Mouse (Mus musculus) ES-E14 (cell line): Measurements from ENCODE around the gene Kif11. TPM values are rescaled to one million over a fixed set of nuclear protein-coding genes. Genes with fewer than 3 reads are reported as not detected.

ENCODE experiments used
- DNase-seq: peaks from one replicate; pipeline ENCODE4 v3.0.0-alpha.2; 2013; ENCODE audit warnings: low read depth, low spot score
- H3K27ac ChIP-seq: 2 replicates; pipeline ENCODE4 v1.5.1; 2012; ENCODE audit warnings: low read depth, mild to moderate bottlenecking, low read length, moderate library complexity, mixed read lengths; ENCODE audit not compliant: poor library complexity, insufficient read depth, severe bottlenecking
- H3K36me3 ChIP-seq: 2 replicates; pipeline ENCODE4 v1.6.1; 2012; ENCODE audit warnings: mild to moderate bottlenecking, low read length, moderate library complexity, mixed read lengths; ENCODE audit not compliant: control insufficient read depth, poor library complexity, insufficient read depth, severe bottlenecking
- H3K4me1 ChIP-seq, 2 experiments: fragments of 150-350 bp in 1 of 2; sonication (generic) in 1 of 2; 2 replicates each; pipeline ENCODE4 v1.6.1; 2012; ENCODE audit warnings: low read length in 2 of 2, mild to moderate bottlenecking in 1 of 2, mixed read lengths in 1 of 2; ENCODE audit not compliant: control insufficient read depth in 2 of 2, insufficient read depth in 2 of 2, poor library complexity in 1 of 2
- H3K4me3 ChIP-seq, 2 experiments: fragments of 150-350 bp in 1 of 2; sonication (generic) in 1 of 2; 2 replicates each; pipeline ENCODE4 v1.5.1; 2012; ENCODE audit warnings: low read length in 2 of 2, low read depth in 1 of 2, mild to moderate bottlenecking in 1 of 2, mixed read lengths in 1 of 2; ENCODE audit not compliant: insufficient read depth in 1 of 2, poor library complexity in 1 of 2, severe bottlenecking in 1 of 2
- H3K9ac ChIP-seq: 2 replicates; pipeline ENCODE4 v1.6.1; 2012; ENCODE audit warnings: low read depth, mild to moderate bottlenecking, low read length, mixed read lengths; ENCODE audit not compliant: poor library complexity, insufficient read depth, severe bottlenecking
- H3K9me3 ChIP-seq: fragments of 150-350 bp; sonication (generic); 2 replicates; pipeline ENCODE4 v1.6.1; 2012; ENCODE audit warnings: low read depth, mild to moderate bottlenecking, low read length; ENCODE audit not compliant: control insufficient read depth, insufficient read depth
- CHD2 ChIP-seq: IDR thresholded peaks from 2 replicates; pipeline ENCODE4 v1.6.1; 2014; ENCODE audit warnings: mild to moderate bottlenecking, low read depth, low read length, inconsistent platforms
- HCFC1 ChIP-seq: IDR thresholded peaks from 2 replicates; pipeline ENCODE4 v1.6.1; 2012; ENCODE audit warnings: low read length, inconsistent platforms, borderline replicate concordance; ENCODE audit not compliant: insufficient read depth
- MAFK ChIP-seq: IDR thresholded peaks from 2 replicates; pipeline ENCODE4 v1.6.1; 2014; ENCODE audit warnings: mild to moderate bottlenecking, low read depth, low read length, inconsistent platforms; ENCODE audit not compliant: insufficient read depth
- ZC3H11A ChIP-seq: IDR thresholded peaks from 2 replicates; pipeline ENCODE4 v1.6.1; 2012; ENCODE audit warnings: low read depth, mild to moderate bottlenecking, inconsistent platforms, low read length, borderline replicate concordance
- ZNF384 ChIP-seq: IDR thresholded peaks from 2 replicates; pipeline ENCODE4 v1.6.1; 2012; ENCODE audit warnings: low read depth, low read length, inconsistent platforms
- in situ Hi-C, 2 experiments: fragments of 600-800 bp; cut with MboI; formaldehyde crosslinking; loops; one replicate each; pipeline ENCODE4 v1.15.1; 2025; ENCODE audit warnings: low sequenced_read_pairs in 2 of 2, inconsistent platforms in 1 of 2; ENCODE audit not compliant: unreplicated experiment in 2 of 2
- total RNA-seq: library from RNA; depleted of rRNA; stranded (reverse); fragments of 300-350 nt; gene quantifications from 2 replicates; pipeline ENCODE4 v1.2.3, GENCODE M21; 2012

The Kif11 gene
- total RNA-seq, 1 experiment: 59.4 TPM

- H3K9ac ChIP-seq: no peak overlapping the region; the same call in 1 of the 2 replicates
- no peak overlapping the region for H3K27ac ChIP-seq
- peaks cover 2% of the 10 kb centered on the region for H3K36me3 ChIP-seq
- no peak for TF ChIP-seq HCFC1
- DNase-seq: no peak
- no peak overlapping the region for H3K4me3 ChIP-seq
- H3K9me3 ChIP-seq: no peaks in the 10 kb centered on the region
- peaks cover 5 to 6% of the 10 kb centered on the region in 2 experiments; a peak in 2 of 4 replicates for H3K4me1 ChIP-seq
- in situ Hi-C loops: no loop called here
Observed at GRCm38 (mm10) chr19:37378816-37379215, 2.6 kb downstream of the Kif11 start.

- in situ Hi-C loops: no loop called here
- no peak overlapping the region for H3K27ac ChIP-seq
- H3K4me3 ChIP-seq: no peak overlapping the region
- H3K9me3 ChIP-seq: no peaks in the 10 kb centered on the region
- no peak for DNase-seq
- peaks cover 3 to 4% of the 10 kb centered on the region in 2 experiments; a peak in 2 of 4 replicates for H3K4me1 ChIP-seq
- H3K36me3 ChIP-seq: peaks cover 14% of the 10 kb centered on the region
- no peak overlapping the region for H3K9ac ChIP-seq
- TF ChIP-seq HCFC1: no peak
- no peak for TF ChIP-seq MAFK
- no peak for TF ChIP-seq ZC3H11A
- TF ChIP-seq ZNF384: no peak
- no peak for TF ChIP-seq CHD2
Observed at GRCm38 (mm10) chr19:37386126-37386525, 9.9 kb downstream of the Kif11 start.

- Histone ChIP-seq H3K36me3 (peaks cover 31% of the 10 kb centered on the region), H3K4me3 (no peak overlapping the region), H3K9ac (no peak overlapping the region), H3K4me1 (no peaks in the 10 kb centered on the region), H3K9me3 (no peaks in the 10 kb centered on the region), H3K27ac (no peak overlapping the region)
- no peak for DNase-seq
- no peak for TF ChIP-seq ZC3H11A
- TF ChIP-seq ZNF384: no peak
- no peak for TF ChIP-seq MAFK
- TF ChIP-seq CHD2: no peak
- no peak for TF ChIP-seq HCFC1
- in situ Hi-C loops: no loop called here
Observed at GRCm38 (mm10) chr19:37391869-37392268, 15.7 kb downstream of the Kif11 start.

- peaks cover 2 to 8% of the 10 kb centered on the region in 2 experiments; a peak in 1 of 4 replicates for H3K4me1 ChIP-seq
- 0 out of 2 replicates have a peak, but pooled peaks have one; percentile 60 for TF ChIP-seq MAFK
- TF ChIP-seq CHD2: no peak
- no peak for TF ChIP-seq ZC3H11A
- no peaks in the 10 kb centered on the region for H3K9me3 ChIP-seq
- no peak overlapping the region for H3K4me3 ChIP-seq
- H3K9ac ChIP-seq: no peak overlapping the region
- peaks cover 30% of the 10 kb centered on the region for H3K36me3 ChIP-seq
- DNase-seq: no peak
- in situ Hi-C loops: no loop called here
- no peak overlapping the region for H3K27ac ChIP-seq
Observed at GRCm38 (mm10) chr19:37396279-37396678, 20.1 kb downstream of the Kif11 start.

- Histone ChIP-seq H3K4me1 (peaks cover 4 to 12% of the 10 kb centered on the region in 2 experiments), H3K36me3 (peaks cover 24% of the 10 kb centered on the region)
Observed at GRCm38 (mm10) chr19:37400936-37401335, 24.7 kb downstream of the Kif11 start.

More at GRCm38 (mm10) chr19:37400936-37401335, 24.7 kb downstream of the Kif11 start:
- in situ Hi-C loops: no loop called here
- peak; percentile 46 for DNase-seq
- Histone ChIP-seq H3K4me3 (no peak overlapping the region), H3K9me3 (no peaks in the 10 kb centered on the region), H3K9ac (no peak overlapping the region), H3K27ac (no peak overlapping the region; the same call in 1 of the 2 replicates)
- TF ChIP-seq CHD2 (0 out of 2 replicates have a peak, but pooled peaks have one; percentile 13), ZC3H11A (no peak)
